Mouse (Mus musculus) heart, postnatal 0 days (tissue): Measurements from ENCODE around the gene Rcn3.

ENCODE experiments used
- CTCF ChIP-seq: IDR thresholded peaks from 2 replicates; pipeline ENCODE4 v1.5.1; 2016; ENCODE audit warnings: antibody characterized with exemption, control low read depth, low read depth
- EP300 ChIP-seq: IDR thresholded peaks from 2 replicates; pipeline ENCODE4 v1.6.1; 2016; ENCODE audit warnings: antibody characterized with exemption, low read depth

GRCm38 (mm10) chr7:45062239-45062835, 29.7 kb downstream of the Rcn3 start, which contains the start of the genes Nosip and Prrg2:
- TF ChIP-seq CTCF = peak; percentile 21
- TF ChIP-seq EP300 = peak; percentile 89
